Mouse (Mus musculus) thymus, adult 2 months (tissue): ENCODE measurements around the gene Nrn1l. TPM values are rescaled to one million over a fixed set of nuclear protein-coding genes. Genes with fewer than 3 reads are reported as not detected.

ENCODE experiments used
- DNase-seq: peaks from one replicate; pipeline ENCODE4 v3.0.0; 2021
- H3K27ac ChIP-seq: fragments of 200-500 bp; 2 replicates; pipeline ENCODE4 v1.5.1; 2012; ENCODE audit warnings: low read length, control low read depth; ENCODE audit not compliant: control insufficient read depth, insufficient read depth
- H3K27me3 ChIP-seq: fragments of 200-500 bp; 2 replicates; pipeline ENCODE4 v1.6.1; 2012; ENCODE audit warnings: mild to moderate bottlenecking, low read length, moderate library complexity, mixed read lengths; ENCODE audit not compliant: control insufficient read depth, insufficient read depth
- H3K36me3 ChIP-seq: fragments of 200-500 bp; 2 replicates; pipeline ENCODE4 v1.6.1; 2012; ENCODE audit warnings: mild to moderate bottlenecking, low read length, moderate library complexity; ENCODE audit not compliant: control insufficient read depth, insufficient read depth
- H3K4me1 ChIP-seq: fragments of 200-500 bp; replicated peaks from 2 replicates; pipeline ENCODE4 v1.6.1; 2012; ENCODE audit warnings: low read length; ENCODE audit not compliant: control insufficient read depth, insufficient read depth
- H3K4me3 ChIP-seq: fragments of 200-500 bp; 2 replicates; pipeline ENCODE4 v1.5.1; 2012; ENCODE audit warnings: mild to moderate bottlenecking, low read length, control low read depth, moderate library complexity; ENCODE audit not compliant: control insufficient read depth, insufficient read depth
- CTCF ChIP-seq: fragments of 200-500 bp; IDR thresholded peaks from 2 replicates; pipeline ENCODE4 v1.5.1; 2012; ENCODE audit warnings: mild to moderate bottlenecking, control low read depth, low read length, moderate library complexity, borderline replicate concordance; ENCODE audit not compliant: control insufficient read depth, poor library complexity, insufficient read depth; ENCODE audit errors: extremely low read depth
- POLR2A ChIP-seq: fragments of 200-500 bp; IDR thresholded peaks from 2 replicates; pipeline ENCODE4 v1.6.1; 2012; ENCODE audit warnings: mild to moderate bottlenecking, low read length, control low read depth, moderate library complexity; ENCODE audit not compliant: control insufficient read depth, poor library complexity, insufficient read depth; ENCODE audit errors: extremely low read depth
- WGBS: fragments of 180-500 bp; shearing (Covaris S2); methylation state at CpG from one replicate; pipeline ENCODE4 v1.1.7; 2018; 5-methylcytosine and 5-hydroxymethylcytosine counted together
- polyA plus RNA-seq: library from polyadenylated mRNA; depleted of rRNA; stranded (reverse); fragments of >200 nt; gene quantifications from 2 replicates; pipeline ENCODE4 v1.2.3, GENCODE M21; 2012

Nrn1l gene
- polyA plus RNA-seq, 1 experiment: 5.3 TPM

DNA sequence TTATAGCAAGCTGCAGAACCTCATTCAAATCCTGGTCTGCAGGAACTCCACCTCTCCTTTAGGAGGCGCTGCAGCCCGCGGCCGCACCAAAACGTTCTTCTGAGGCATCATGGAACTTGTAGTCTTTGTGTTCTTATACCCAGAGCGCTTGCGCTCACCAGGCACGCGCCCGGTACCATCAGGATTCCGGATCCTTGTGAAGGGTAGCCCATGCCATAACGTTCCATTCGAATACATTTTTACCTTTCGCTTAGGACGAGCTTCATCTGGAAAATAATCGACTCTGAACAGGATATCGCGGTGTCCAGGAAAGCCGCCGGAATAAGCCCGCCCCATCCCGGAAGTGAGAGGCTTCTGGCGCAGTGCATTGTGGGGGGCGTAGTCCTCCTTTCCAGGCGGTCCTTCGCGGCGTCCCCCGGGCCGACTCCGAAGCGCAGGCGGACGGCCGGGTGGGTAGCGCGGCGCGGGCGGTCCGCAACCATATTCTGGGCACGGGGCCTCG, 38.6 kb upstream of the Nrn1l start, which contains the start of gene Thap11:
TSS of gene Thap11 (plus strand) at position 418 of the 502 bp plus-strand sequence.
- Histone ChIP-seq H3K27me3 (no peaks in the 10 kb centered on the region), H3K4me1 (peaks cover 18% of the 10 kb centered on the region), H3K27ac (peak within 1 kb of the TSS; percentile 50; the same call in 1 of the 2 replicates), H3K36me3 (no peaks in the 10 kb centered on the region), H3K4me3 (peak within 1 kb of the TSS; percentile 73)
- peak; percentile 96 for DNase-seq
- peak; percentile 61; the same call in 1 of the 2 replicates for TF ChIP-seq POLR2A
- TF ChIP-seq CTCF: peak; percentile 77; the same call in 1 of the 2 replicates
- WGBS: under 1% methylated on average over 43 of the region's 43 CpGs

DNA sequence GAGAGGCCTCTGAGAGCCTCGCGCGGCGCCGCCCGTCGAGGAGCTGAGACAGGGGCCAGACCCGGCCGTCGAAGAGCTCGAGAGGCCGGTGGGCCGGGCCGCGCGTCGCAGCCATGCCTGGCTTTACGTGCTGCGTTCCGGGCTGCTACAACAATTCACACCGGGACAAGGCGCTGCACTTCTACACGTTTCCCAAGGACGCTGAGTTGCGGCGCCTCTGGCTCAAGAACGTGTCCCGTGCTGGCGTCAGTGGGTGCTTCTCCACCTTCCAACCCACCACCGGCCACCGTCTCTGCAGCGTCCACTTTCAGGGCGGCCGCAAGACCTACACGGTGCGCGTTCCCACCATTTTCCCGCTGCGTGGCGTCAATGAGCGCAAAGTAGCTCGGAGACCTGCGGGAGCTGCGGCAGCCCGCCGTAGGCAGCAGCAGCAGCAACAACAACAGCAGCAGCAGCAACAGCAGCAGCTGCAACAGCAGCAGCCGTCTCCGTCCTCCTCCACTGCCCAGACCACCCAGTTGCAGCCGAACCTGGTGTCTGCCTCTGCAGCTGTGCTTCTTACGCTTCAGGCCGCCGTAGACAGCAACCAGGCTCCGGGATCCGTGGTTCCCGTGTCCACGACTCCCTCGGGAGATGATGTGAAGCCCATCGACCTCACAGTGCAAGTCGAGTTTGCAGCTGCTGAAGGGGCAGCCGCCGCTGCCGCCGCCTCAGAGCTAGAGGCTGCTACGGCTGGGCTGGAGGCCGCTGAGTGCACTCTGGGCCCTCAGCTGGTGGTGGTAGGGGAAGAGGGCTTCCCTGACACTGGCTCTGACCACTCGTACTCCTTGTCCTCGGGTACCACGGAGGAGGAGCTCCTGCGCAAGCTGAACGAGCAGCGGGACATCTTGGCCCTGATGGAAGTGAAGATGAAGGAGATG, 37.9 kb upstream of the Nrn1l start:
- Histone ChIP-seq H3K27me3 (no peaks in the 10 kb centered on the region), H3K4me3 (peak overlapping the region; percentile 73), H3K27ac (peak overlapping the region; percentile 7; the same call in 1 of the 2 replicates), H3K36me3 (no peaks in the 10 kb centered on the region), H3K4me1 (peaks cover 15% of the 10 kb centered on the region)
- peak; percentile 49 for DNase-seq
- WGBS: under 1% methylated on average over 71 of the region's 71 CpGs
- TF ChIP-seq POLR2A (no peak), CTCF (no peak)

DNA sequence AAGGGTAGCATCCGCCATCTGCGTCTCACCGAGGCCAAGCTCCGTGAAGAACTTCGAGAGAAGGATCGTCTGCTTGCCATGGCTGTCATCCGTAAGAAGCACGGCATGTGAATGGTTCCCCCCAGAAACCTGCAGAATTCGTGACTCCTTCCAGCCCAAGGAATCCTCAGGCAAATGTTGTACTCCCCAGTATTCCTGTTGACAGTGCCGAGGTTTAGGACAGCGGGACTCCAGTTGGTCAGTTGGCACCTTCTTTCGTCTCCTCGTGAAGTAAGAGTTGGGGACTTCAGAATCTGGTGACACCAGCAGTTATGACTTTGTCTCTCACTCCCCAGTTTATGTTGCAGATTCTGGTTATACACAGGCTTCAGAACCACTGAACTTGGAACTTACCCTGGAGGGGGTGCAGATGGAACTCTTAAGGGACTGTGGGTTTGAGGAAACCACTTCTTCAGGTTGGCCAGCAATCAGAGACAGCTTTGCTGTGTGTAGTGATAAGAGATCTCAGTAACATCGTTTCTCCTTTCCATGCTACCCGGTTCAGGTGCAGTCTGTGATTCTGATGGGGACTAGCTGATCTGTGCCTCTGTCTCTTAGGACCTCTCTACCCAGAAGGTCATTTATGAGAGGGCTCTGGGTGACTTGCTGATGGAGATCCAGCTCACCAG, 37.1 kb upstream of the Nrn1l start:
- WGBS: 31% methylated on average over 15 of the region's 15 CpGs

DNA sequence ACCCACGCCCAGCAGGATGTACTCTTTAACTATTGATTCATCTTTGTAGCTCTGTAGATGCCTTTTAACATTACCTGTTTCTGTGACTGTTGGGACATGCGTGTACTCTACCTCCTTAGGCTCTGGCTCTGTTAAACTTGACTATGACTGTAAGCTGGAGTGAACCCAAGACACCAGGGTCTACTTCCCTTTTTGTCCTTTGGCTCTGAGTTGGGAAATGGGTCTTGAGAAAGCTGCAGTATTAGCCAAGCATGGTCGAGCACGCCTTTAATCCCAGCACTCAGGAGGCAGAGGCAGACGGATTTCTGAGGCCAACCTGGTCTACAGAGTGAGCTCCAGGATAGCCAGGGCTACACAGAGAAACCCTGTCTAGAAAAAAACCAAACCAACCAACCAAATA, 34.9 kb upstream of the Nrn1l start:
- Histone ChIP-seq H3K27me3 (no peaks in the 10 kb centered on the region), H3K27ac (no peak overlapping the region), H3K4me3 (no peak overlapping the region), H3K36me3 (no peaks in the 10 kb centered on the region), H3K4me1 (peaks cover 13% of the 10 kb centered on the region)
- no peak for TF ChIP-seq POLR2A
- no peak for TF ChIP-seq CTCF
- WGBS: 84% methylated on average over 5 of the region's 5 CpGs
- no peak for DNase-seq

More for the DNA sequence above, 37.1 kb upstream of the Nrn1l start:
- Histone ChIP-seq H3K4me1 (peaks cover 13% of the 10 kb centered on the region), H3K27ac (no peak overlapping the region), H3K4me3 (peak overlapping the region; percentile 73), H3K36me3 (no peaks in the 10 kb centered on the region), H3K27me3 (no peaks in the 10 kb centered on the region)
- no peak for DNase-seq
- TF ChIP-seq CTCF: no peak
- no peak for TF ChIP-seq POLR2A

DNA sequence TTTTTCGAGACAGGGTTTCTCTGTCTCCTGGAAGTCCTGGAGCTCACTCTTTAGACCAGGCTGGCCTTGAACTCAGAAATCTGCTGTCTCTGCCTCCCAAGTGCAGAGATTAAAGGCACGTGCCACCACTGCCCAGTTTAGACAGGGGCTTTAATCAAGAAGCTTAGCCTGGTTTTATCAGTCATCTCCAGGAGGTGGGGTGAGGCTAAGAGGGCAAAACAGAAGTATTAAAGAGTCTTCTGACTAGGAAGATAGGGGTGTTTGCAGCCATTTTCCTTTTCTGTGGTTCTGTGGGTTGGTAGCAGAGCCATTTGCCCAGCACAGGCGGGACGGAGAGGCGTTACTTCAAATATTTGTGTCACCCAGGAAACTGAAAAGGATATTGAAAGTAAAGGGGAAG, 34.1 kb upstream of the Nrn1l start:
- Histone ChIP-seq H3K27ac (no peak overlapping the region), H3K27me3 (no peaks in the 10 kb centered on the region), H3K4me1 (peaks cover 13% of the 10 kb centered on the region), H3K36me3 (no peaks in the 10 kb centered on the region), H3K4me3 (no peak overlapping the region)
- 51% methylated on average over 5 of the region's 5 CpGs for WGBS
- no peak for DNase-seq
- TF ChIP-seq CTCF (no peak), POLR2A (no peak)

DNA sequence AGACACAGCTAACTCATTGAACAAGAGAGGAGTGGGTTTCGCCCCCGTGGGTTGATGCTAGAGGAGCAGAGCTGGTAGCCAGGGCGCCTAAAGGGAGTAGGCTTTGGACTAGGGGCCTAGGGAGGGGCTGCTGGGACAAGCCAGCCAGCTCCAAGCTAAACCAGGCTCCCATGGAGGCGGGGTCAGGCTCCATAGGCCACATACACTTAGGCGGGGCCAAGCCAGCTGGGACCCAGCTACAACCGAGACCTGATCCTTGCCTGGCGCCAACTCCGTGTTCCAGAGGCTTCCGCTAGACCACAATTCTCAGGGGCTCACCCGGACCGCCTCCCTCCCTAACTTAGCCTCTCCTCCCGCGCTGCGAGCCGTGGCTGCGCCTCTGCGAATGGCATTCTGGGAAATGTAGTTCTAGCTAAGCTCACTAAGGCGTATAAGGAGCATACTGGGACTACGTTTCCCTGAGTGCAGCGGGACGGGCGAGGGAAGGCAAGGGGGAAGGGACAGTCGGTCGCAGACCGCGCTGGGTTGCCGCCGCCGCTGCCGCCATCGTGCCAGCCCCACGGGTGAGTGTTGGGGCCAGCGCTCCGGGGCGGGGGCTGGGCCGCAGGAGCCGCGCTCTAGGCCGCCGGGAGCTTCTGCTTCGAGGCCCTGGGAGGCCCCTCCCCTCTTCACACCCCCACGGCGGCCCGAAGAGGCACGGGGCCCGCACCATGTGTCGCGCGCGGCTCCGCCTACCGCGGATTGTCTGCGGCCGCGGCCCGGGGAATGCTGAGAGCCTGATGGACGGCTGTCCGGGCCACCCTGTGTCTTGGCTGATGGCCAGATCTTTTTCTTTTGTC, 33.0 kb upstream of the Nrn1l start, which contains the start of gene Nutf2:
TSS of gene Nutf2 (plus strand) at position 438 of the 839 bp plus-strand sequence.
- Histone ChIP-seq H3K4me1 (peaks cover 13% of the 10 kb centered on the region), H3K36me3 (no peaks in the 10 kb centered on the region), H3K4me3 (peak within 1 kb of the TSS; percentile 76), H3K27ac (peak within 1 kb of the TSS; percentile 51; the same call in 1 of the 2 replicates), H3K27me3 (no peaks in the 10 kb centered on the region)
- 1% methylated on average over 59 of the region's 59 CpGs for WGBS
- peak; percentile 92 for DNase-seq
- TF ChIP-seq POLR2A: peak; percentile 74; the same call in 1 of the 2 replicates
- peak; percentile 22; the same call in 1 of the 2 replicates for TF ChIP-seq CTCF
